Mouse (Mus musculus) heart, embryonic 16.5 days (tissue): ENCODE measurements around the gene Calcoco2. TPM values are rescaled to one million over a fixed set of nuclear protein-coding genes. Genes with fewer than 3 reads are reported as not detected.
A peak's percentile ranks its signal among the peaks of the same experiment; 100 is the strongest.

ENCODE experiments used
- ATAC-seq: fragments of 200-750 bp; cut with Nextera tagmentation; replicated peaks from 2 replicates; pipeline ENCODE4 v1.8.0; 2017; ENCODE audit warnings: moderate number of reproducible peaks; ENCODE audit not compliant: insufficient read depth, low FRiP score; ENCODE audit errors: extremely low read depth
- H3K27ac ChIP-seq: fragments of 300-500 bp; sonication (generic); 2 replicates; pipeline ENCODE4 v1.5.1; 2014; ENCODE audit warnings: mild to moderate bottlenecking, low read length, control low read depth, moderate library complexity
- H3K27me3 ChIP-seq: fragments of 300-500 bp; sonication (generic); 2 replicates; pipeline ENCODE4 v1.6.1; 2014; ENCODE audit warnings: low read length, mixed read lengths; ENCODE audit not compliant: control insufficient read depth, insufficient read depth
- H3K36me3 ChIP-seq: fragments of 300-500 bp; sonication (generic); 2 replicates; pipeline ENCODE4 v1.6.1; 2014; ENCODE audit not compliant: control insufficient read depth, insufficient read depth
- H3K4me1 ChIP-seq: fragments of 300-500 bp; sonication (generic); 2 replicates; pipeline ENCODE4 v1.6.1; 2014; ENCODE audit warnings: low read length, mixed read lengths; ENCODE audit not compliant: control insufficient read depth, insufficient read depth
- H3K4me2 ChIP-seq: fragments of 300-500 bp; sonication (generic); 2 replicates; pipeline ENCODE4 v1.6.1; 2014; ENCODE audit warnings: low read depth, mild to moderate bottlenecking, control low read depth, low read length
- H3K4me3 ChIP-seq: fragments of 300-500 bp; sonication (generic); 2 replicates; pipeline ENCODE4 v1.5.1; 2014; ENCODE audit warnings: mild to moderate bottlenecking, control low read depth, low read length
- H3K9ac ChIP-seq: fragments of 300-500 bp; sonication (generic); 2 replicates; pipeline ENCODE4 v1.6.1; 2014; ENCODE audit warnings: low read length, control low read depth
- H3K9me3 ChIP-seq: fragments of 300-500 bp; sonication (generic); replicated peaks from 2 replicates; pipeline ENCODE4 v1.6.1; 2016; ENCODE audit warnings: low read length; ENCODE audit not compliant: control insufficient read depth
- WGBS: fragments of 180-500 bp; shearing (Covaris S2); extraction: QIAGEN DNeasy Blood & Tissue Kit; methylation state at CpG from one replicate; pipeline ENCODE4 v1.1.7; 2014; 5-methylcytosine and 5-hydroxymethylcytosine counted together
- polyA plus RNA-seq: library from polyadenylated mRNA; unstranded; fragments of >200 nt; fragmentation: Nextera tagmentation; extraction: Ambion mirVana; gene quantifications from 2 replicates; pipeline ENCODE4 v1.2.1, GENCODE M21; 2015

The Calcoco2 gene
- polyA plus RNA-seq = 0.11 TPM in 1 of 2 replicates, not detected in the other

GRCm38 (mm10) chr11:96111751-96112150, at the start of gene Calcoco2:
TSS of gene Calcoco2 (minus strand) at chr11:96111964.
- WGBS = 39% methylated on average over 14 of the region's 14 CpGs
- Histone ChIP-seq H3K27me3 (peaks cover 2% of the 10 kb centered on the region; the same call in 1 of the 2 replicates), H3K27ac (no peak within 1 kb of the TSS), H3K4me3 (no peak within 1 kb of the TSS), H3K9me3 (no peaks in the 10 kb centered on the region), H3K9ac (no peak within 1 kb of the TSS), H3K36me3 (no peaks in the 10 kb centered on the region), H3K4me1 (no peaks in the 10 kb centered on the region), H3K4me2 (no peak within 1 kb of the TSS)
- no peak for ATAC-seq

DNA sequence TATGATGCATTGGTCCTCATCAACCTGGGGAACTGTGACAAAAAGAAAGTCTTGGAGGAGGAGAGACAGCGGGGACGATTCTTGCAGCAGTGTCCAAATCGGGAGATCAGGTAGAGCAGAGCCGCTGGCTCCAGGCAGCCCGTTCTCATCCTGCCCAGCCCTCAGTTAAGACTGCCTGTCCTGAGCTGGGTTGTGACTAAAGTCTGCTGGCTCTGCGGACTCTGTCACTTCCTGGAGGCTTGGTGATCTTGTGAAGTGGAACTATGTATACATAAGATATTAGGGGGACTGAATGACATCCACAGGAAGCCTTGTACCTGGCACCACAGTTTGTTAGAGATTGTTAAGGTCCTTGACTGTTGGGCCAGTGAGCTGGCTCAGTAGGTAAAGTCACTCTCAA, 35.7 kb upstream of the Calcoco2 start:
- ATAC-seq = no peak
- peaks cover 4% of the 10 kb centered on the region; the same call in 1 of the 2 replicates for H3K9me3 ChIP-seq
- H3K36me3 ChIP-seq = no peaks in the 10 kb centered on the region
- 67% methylated on average over 6 of the region's 6 CpGs for WGBS
- no peak overlapping the region for H3K27ac ChIP-seq
- no peak overlapping the region for H3K9ac ChIP-seq
- no peak overlapping the region for H3K4me2 ChIP-seq
- H3K27me3 ChIP-seq = peaks cover 63% of the 10 kb centered on the region
- no peak overlapping the region for H3K4me3 ChIP-seq
- peaks cover 3% of the 10 kb centered on the region for H3K4me1 ChIP-seq

- H3K9me3 ChIP-seq = peaks cover 4% of the 10 kb centered on the region; the same call in 1 of the 2 replicates
- H3K4me1 ChIP-seq = peaks cover 3% of the 10 kb centered on the region
- H3K27ac ChIP-seq = no peak overlapping the region
- 2% methylated on average over 15 of the region's 15 CpGs for WGBS
- peak overlapping the region; percentile 46; the same call in 1 of the 2 replicates for H3K9ac ChIP-seq
- H3K27me3 ChIP-seq = peaks cover 48% of the 10 kb centered on the region
- H3K4me3 ChIP-seq = peak overlapping the region; percentile 30; the same call in 1 of the 2 replicates
- peak overlapping the region; percentile 51; the same call in 1 of the 2 replicates for H3K4me2 ChIP-seq
- H3K36me3 ChIP-seq = no peaks in the 10 kb centered on the region
- ATAC-seq = no peak
Measured at GRCm38 (mm10) chr11:96145622-96146270, 34.0 kb upstream of the Calcoco2 start.

- H3K9me3 ChIP-seq = peaks cover 2% of the 10 kb centered on the region; the same call in 1 of the 2 replicates
- H3K36me3 ChIP-seq = no peaks in the 10 kb centered on the region
- H3K4me2 ChIP-seq = no peak overlapping the region
- H3K4me3 ChIP-seq = no peak overlapping the region
- 40% methylated on average over 4 of the region's 4 CpGs for WGBS
- no peak for ATAC-seq
- H3K27me3 ChIP-seq = peaks cover 42% of the 10 kb centered on the region
- H3K4me1 ChIP-seq = peaks cover 3% of the 10 kb centered on the region
- H3K27ac ChIP-seq = no peak overlapping the region
- H3K9ac ChIP-seq = no peak overlapping the region
Measured at GRCm38 (mm10) chr11:96143766-96144165, 32.0 kb upstream of the Calcoco2 start.

DNA sequence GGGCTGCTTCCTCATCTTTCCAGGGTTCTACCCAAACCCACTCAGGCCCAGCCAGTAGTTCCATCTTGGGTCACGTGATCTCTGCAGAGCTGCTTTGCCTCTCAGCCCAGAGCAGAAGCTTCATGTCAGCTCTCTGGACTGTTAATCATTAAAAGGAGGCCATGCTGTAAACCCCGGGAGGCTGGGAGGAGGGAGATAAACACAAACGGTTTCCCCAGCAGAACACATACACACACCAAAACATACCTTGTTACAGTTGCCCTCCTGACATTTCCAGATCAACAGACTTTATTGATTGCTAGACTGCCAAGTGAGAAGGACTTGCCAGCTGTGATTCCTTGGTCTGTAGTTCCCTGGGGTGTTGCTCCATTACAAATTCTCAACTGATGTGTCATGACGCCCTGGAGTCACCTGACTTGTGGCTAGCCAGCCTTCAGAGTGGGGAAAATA, 29.0 kb upstream of the Calcoco2 start:
- Histone ChIP-seq H3K36me3 (no peaks in the 10 kb centered on the region), H3K4me3 (no peak overlapping the region), H3K4me1 (peaks cover under 1% of the 10 kb centered on the region), H3K9ac (no peak overlapping the region), H3K27ac (no peak overlapping the region), H3K4me2 (no peak overlapping the region), H3K9me3 (no peaks in the 10 kb centered on the region), H3K27me3 (peaks cover 19% of the 10 kb centered on the region)
- ATAC-seq = no peak
- 19% methylated on average over 4 of the region's 4 CpGs for WGBS

DNA sequence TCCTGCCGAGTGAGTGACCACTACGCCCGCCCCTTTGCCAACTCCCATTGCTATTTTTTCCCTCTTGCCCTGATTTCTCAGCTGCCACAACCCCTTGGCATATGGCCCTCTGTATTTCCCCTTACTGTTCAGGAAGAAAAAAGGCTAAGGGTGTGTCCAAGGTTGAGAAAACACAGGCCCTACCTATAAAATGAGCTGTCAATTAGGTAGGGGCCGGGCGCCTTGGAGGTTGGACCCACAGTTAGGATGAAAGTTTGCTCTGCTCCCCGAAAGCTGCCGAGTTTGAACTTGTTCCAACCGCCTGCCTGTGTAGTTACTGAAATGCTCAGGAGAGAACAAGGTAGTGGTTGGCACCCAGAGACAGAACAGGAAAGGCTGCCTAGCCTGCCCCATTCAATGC, 24.1 kb upstream of the Calcoco2 start:
- no peak overlapping the region for H3K4me3 ChIP-seq
- H3K4me2 ChIP-seq = no peak overlapping the region
- ATAC-seq = no peak
- no peaks in the 10 kb centered on the region for H3K36me3 ChIP-seq
- no peak overlapping the region for H3K27ac ChIP-seq
- H3K4me1 ChIP-seq = no peaks in the 10 kb centered on the region
- H3K9me3 ChIP-seq = no peaks in the 10 kb centered on the region
- peaks cover 15% of the 10 kb centered on the region for H3K27me3 ChIP-seq
- H3K9ac ChIP-seq = no peak overlapping the region
- 74% methylated on average over 8 of the region's 8 CpGs for WGBS

- ATAC-seq = no peak
- Histone ChIP-seq H3K4me3 (peak within 1 kb of the TSS; percentile 21; the same call in 1 of the 2 replicates), H3K36me3 (no peaks in the 10 kb centered on the region), H3K9ac (no peak within 1 kb of the TSS), H3K27ac (no peak within 1 kb of the TSS), H3K4me2 (peak within 1 kb of the TSS; percentile 58), H3K27me3 (peaks cover 9% of the 10 kb centered on the region), H3K4me1 (no peaks in the 10 kb centered on the region), H3K9me3 (no peaks in the 10 kb centered on the region)
- WGBS = 22% methylated on average over 16 of the region's 16 CpGs
Measured at GRCm38 (mm10) chr11:96133239-96133865, 21.6 kb upstream of the Calcoco2 start, which contains the start of gene Ttll6. TSS of gene Ttll6 (plus strand) at chr11:96133786.

- Histone ChIP-seq H3K9ac (no peak overlapping the region), H3K4me3 (no peak overlapping the region), H3K9me3 (no peaks in the 10 kb centered on the region), H3K4me2 (no peak overlapping the region), H3K4me1 (no peaks in the 10 kb centered on the region), H3K27ac (no peak overlapping the region), H3K36me3 (no peaks in the 10 kb centered on the region), H3K27me3 (peaks cover 16% of the 10 kb centered on the region)
- 61% methylated on average over 10 of the region's 10 CpGs for WGBS
- no peak for ATAC-seq
Measured at GRCm38 (mm10) chr11:96130606-96131005, 18.8 kb upstream of the Calcoco2 start.
